Mouse (Mus musculus) embryo, embryonic 10 days (tissue): ENCODE measurements at regions not wholly inside any gene's neighbourhood (a gene's known extent, or its start where the extent isn't known, plus 50 kb on each side); places are given as distances from the start of the nearest gene placed in this dataset.

ENCODE experiments used
- DNase-seq: peaks from one replicate; pipeline ENCODE4 v3.0.0-alpha.2; 2015; ENCODE audit warnings: low spot score

- no peak for DNase-seq
Measured at GRCm38 (mm10) chr9:50138341-50138978, 206.3 kb downstream of the Rpl10-ps3 start.

- no peak for DNase-seq
Measured at GRCm38 (mm10) chr9:50136636-50136985, 208.2 kb downstream of the Rpl10-ps3 start.

- DNase-seq = no peak
Measured at GRCm38 (mm10) chr9:50135939-50136635, 208.7 kb downstream of the Rpl10-ps3 start.

GRCm38 (mm10) chr9:50124241-50124640 is 220.5 kb downstream of the Rpl10-ps3 start:
- peak; percentile 39 for DNase-seq

- no peak for DNase-seq
Measured at GRCm38 (mm10) chr9:50120820-50121599, 223.8 kb downstream of the Rpl10-ps3 start.

- no peak for DNase-seq
Measured at GRCm38 (mm10) chr9:50119412-50119811, 225.4 kb downstream of the Rpl10-ps3 start.

- no peak for DNase-seq
Measured at GRCm38 (mm10) chr9:50118578-50118977, 226.2 kb downstream of the Rpl10-ps3 start.

- no peak for DNase-seq
Measured at GRCm38 (mm10) chr9:50106551-50106950, 238.2 kb downstream of the Rpl10-ps3 start.

- DNase-seq = peak; percentile 31
Measured at GRCm38 (mm10) chr9:50102766-50103165, 242.0 kb downstream of the Rpl10-ps3 start.

- no peak for DNase-seq
Measured at GRCm38 (mm10) chr9:50101061-50101460, 243.7 kb downstream of the Rpl10-ps3 start.

GRCm38 (mm10) chr9:50090968-50091367 is 253.8 kb downstream of the Rpl10-ps3 start:
- DNase-seq = no peak

GRCm38 (mm10) chr9:50089916-50090315 is 254.9 kb downstream of the Rpl10-ps3 start:
- DNase-seq = no peak

- DNase-seq = no peak
Measured at GRCm38 (mm10) chr9:50080205-50080604, 264.6 kb downstream of the Rpl10-ps3 start.

- no peak for DNase-seq
Measured at GRCm38 (mm10) chr9:50068576-50068975, 269.9 kb upstream of the Ncam1 start.

GRCm38 (mm10) chr9:50067729-50068225 is 269.1 kb upstream of the Ncam1 start:
- DNase-seq = no peak

- DNase-seq = no peak
Measured at GRCm38 (mm10) chr9:50064505-50065229, 265.9 kb upstream of the Ncam1 start.

- DNase-seq = no peak
Measured at GRCm38 (mm10) chr9:50038231-50038630, 239.5 kb upstream of the Ncam1 start.

GRCm38 (mm10) chr9:50032322-50033158 is 233.8 kb upstream of the Ncam1 start:
- DNase-seq = no peak

GRCm38 (mm10) chr9:50031318-50031717 is 232.6 kb upstream of the Ncam1 start:
- no peak for DNase-seq

GRCm38 (mm10) chr9:50029030-50029429 is 230.3 kb upstream of the Ncam1 start:
- DNase-seq = peak; percentile 70

GRCm38 (mm10) chr9:50028573-50028972 is 229.8 kb upstream of the Ncam1 start:
- no peak for DNase-seq
